Mouse (Mus musculus) bone marrow, adult 2 months (tissue): ENCODE data around the gene Sorcs1.

Experiments used
- CTCF ChIP-seq: fragments of 200-500 bp; IDR thresholded peaks from 2 replicates; pipeline ENCODE4 v1.5.1; 2011; ENCODE audit warnings: low read length, control low read depth; ENCODE audit not compliant: control insufficient read depth, insufficient read depth
- POLR2A ChIP-seq: fragments of 200-500 bp; IDR thresholded peaks from 2 replicates; pipeline ENCODE4 v1.6.1; 2011; ENCODE audit warnings: low read depth, mild to moderate bottlenecking, control low read depth, low read length, borderline replicate concordance; ENCODE audit not compliant: control insufficient read depth

DNA sequence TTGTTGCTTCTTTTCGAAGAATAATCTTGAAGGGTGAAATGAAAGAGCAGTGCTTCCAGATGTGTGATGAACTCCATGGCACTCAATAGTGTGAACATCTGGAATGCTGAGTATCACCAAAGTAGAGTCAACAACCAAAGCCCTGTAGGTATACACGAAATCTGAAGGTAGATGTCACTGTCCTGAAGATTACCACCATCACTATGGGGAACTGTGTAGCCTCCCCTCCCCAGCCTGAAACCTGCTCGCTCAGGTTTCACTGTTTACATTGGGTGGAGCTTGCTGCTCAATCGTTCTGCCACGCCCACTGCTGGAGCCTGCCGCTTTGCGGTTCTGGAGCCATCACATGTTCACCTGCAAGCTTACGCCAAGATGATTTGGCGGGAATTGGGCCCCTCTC lies 64.4 kb downstream of the Sorcs1 start:
- TF ChIP-seq POLR2A (no peak), CTCF (no peak)
